Mouse (Mus musculus): ENCODE data around the gene Ostm1. TPM values are rescaled to one million over a fixed set of nuclear protein-coding genes. Genes with fewer than 3 reads are reported as not detected.

The Ostm1 gene
- polyA plus RNA-seq, 1 experiment from 2014 or later, result 43.1 TPM

DNA sequence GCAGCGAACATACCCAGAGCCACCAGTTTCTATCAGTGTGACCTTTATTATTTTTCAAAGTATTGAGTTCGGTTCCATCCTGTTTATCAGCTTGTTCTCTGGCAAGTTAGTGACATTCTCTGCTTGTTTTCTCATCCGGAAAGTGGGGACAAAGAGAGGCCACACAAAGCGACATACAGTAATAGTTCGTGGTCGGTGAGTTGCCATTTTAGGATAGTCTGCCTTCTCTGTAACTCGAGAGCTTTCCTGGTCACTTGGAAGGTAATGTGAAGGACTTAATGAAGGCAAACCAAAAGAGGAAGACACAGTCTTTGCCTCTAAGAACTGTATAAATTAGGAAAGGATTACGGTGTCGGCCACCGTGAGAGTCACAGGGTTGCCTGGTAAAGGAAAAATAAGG is 96.0 kb downstream of the Ostm1 start:
- H3K9ac ChIP-seq (replicated peaks; ENCODE audit: low read length), result peak overlapping the region; percentile 80
- WGBS, result 7% methylated on average over 10 of the region's 10 CpGs
- H3K4me3 ChIP-seq (replicated peaks; ENCODE audit: low read depth, low read length), result peak overlapping the region; percentile 88
- H3K27me3 ChIP-seq (ENCODE audit: control insufficient read depth, insufficient read depth, low read length), result no peaks in the 10 kb centered on the region
- H3K4me2 ChIP-seq (ENCODE audit: low read length), result peak overlapping the region; percentile 65
- no peaks in the 10 kb centered on the region for H3K9me3 ChIP-seq (ENCODE audit: control insufficient read depth, low read length)
- DNase-seq, result peak; percentile 14
- no peak overlapping the region for H3K27ac ChIP-seq (replicated peaks; ENCODE audit: low read depth, low read length)
- ATAC-seq (ENCODE audit: low FRiP score, low TSS enrichment), result no peak
- peaks cover 15% of the 10 kb centered on the region; the same call in 1 of the 2 replicates for H3K4me1 ChIP-seq (ENCODE audit: control insufficient read depth, insufficient read depth, low read length)
- H3K36me3 ChIP-seq (ENCODE audit: control insufficient read depth, insufficient read depth, low read length), result peaks cover 7% of the 10 kb centered on the region; the same call in 1 of the 2 replicates

DNA sequence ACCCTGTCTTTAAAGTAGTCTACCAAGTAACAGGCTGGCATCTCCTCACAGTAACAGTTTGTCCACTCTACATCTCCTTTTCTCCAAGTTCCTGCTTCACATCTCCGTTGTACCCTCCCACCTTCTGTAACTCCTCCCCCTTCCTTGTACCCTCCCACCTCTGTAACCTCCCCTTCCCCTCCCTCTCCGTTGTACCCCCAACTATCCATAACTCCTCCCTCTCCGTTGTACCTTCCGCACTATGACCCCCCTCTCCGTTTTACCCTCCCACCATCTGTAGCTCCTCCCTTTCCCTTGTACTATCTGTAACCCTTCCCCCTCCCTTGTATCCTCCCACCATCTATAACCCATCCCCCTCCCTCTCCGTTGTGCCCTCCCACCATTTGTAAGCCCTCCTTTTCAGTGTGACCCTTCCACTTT is 97.0 kb downstream of the Ostm1 start:
- no peak overlapping the region for H3K4me3 ChIP-seq (replicated peaks; ENCODE audit: low read depth, low read length)
- H3K9ac ChIP-seq (replicated peaks; ENCODE audit: low read length), result 0 out of 2 replicates have a peak overlapping the region, but pooled peaks have one; percentile 9

DNA sequence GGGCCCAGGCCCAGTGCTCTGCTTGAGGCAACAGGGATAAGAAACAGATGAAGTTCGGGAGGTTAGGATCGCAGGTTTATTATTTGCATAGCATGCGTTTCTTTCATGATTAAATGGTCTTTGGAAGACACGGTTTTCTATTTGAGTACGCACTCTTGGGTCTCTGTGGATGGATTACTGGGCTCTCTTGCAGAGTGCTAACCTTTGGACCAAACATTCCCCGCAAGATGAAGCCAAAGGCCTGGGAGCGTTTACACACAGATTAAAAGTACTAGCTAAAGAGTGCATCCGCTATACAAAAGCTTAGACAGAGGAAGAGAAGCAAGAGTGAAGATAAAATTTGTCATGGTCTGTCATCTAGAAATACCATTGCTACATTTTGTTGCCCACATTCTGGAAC is 98.8 kb downstream of the Ostm1 start:
- ATAC-seq (ENCODE audit: low FRiP score, low TSS enrichment) (no peak), DNase-seq (no peak)
- 76% methylated on average over 8 of the region's 8 CpGs for WGBS
- Histone ChIP-seq H3K4me1 (ENCODE audit: control insufficient read depth, insufficient read depth, low read length) (peaks cover 15% of the 10 kb centered on the region; the same call in 1 of the 2 replicates), H3K9me3 (ENCODE audit: control insufficient read depth, low read length) (no peaks in the 10 kb centered on the region), H3K36me3 (ENCODE audit: control insufficient read depth, insufficient read depth, low read length) (peaks cover 10% of the 10 kb centered on the region; the same call in 1 of the 2 replicates), H3K27me3 (ENCODE audit: control insufficient read depth, insufficient read depth, low read length) (no peaks in the 10 kb centered on the region), H3K4me3 (replicated peaks; ENCODE audit: low read depth, low read length) (no peak overlapping the region), H3K27ac (replicated peaks; ENCODE audit: low read depth, low read length) (no peak overlapping the region), H3K4me2 (ENCODE audit: low read length) (no peak overlapping the region), H3K9ac (replicated peaks; ENCODE audit: low read length) (no peak overlapping the region)

More for the DNA sequence above, 97.0 kb downstream of the Ostm1 start:
- Histone ChIP-seq H3K4me1 (ENCODE audit: control insufficient read depth, insufficient read depth, low read length) (peaks cover 15% of the 10 kb centered on the region; the same call in 1 of the 2 replicates), H3K9me3 (ENCODE audit: control insufficient read depth, low read length) (no peaks in the 10 kb centered on the region), H3K4me2 (ENCODE audit: low read length) (peak overlapping the region; percentile 65), H3K27me3 (ENCODE audit: control insufficient read depth, insufficient read depth, low read length) (no peaks in the 10 kb centered on the region), H3K27ac (replicated peaks; ENCODE audit: low read depth, low read length) (no peak overlapping the region), H3K36me3 (ENCODE audit: control insufficient read depth, insufficient read depth, low read length) (peaks cover 10% of the 10 kb centered on the region; the same call in 1 of the 2 replicates)
- no peak for ATAC-seq (ENCODE audit: low FRiP score, low TSS enrichment)
- WGBS, result 14% methylated on average over 6 of the region's 6 CpGs
- DNase-seq, result no peak

DNA sequence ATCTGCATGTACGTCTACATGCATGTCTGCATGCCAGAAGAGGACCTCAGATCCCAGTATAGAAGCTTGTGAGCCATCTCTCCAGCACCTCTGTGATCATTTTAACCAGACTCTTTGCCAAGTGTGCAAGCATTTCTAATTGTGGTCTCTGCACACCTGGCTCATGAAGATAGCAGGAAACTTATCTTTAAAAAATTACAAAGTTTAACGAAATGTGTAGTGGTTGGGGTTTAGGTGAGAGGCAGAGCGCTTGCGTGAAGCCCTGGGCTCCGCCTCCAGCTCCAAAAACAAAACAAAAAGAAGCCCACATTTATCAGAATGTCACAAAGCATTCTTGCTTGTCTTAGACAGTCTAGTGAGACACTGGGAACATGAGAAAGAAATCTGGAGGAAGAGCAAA is 104.3 kb downstream of the Ostm1 start:
- no peak for ATAC-seq (ENCODE audit: low FRiP score, low TSS enrichment)
- H3K4me2 ChIP-seq (ENCODE audit: low read length), result no peak overlapping the region
- H3K4me3 ChIP-seq (replicated peaks; ENCODE audit: low read depth, low read length), result no peak overlapping the region
- H3K9ac ChIP-seq (replicated peaks; ENCODE audit: low read length), result no peak overlapping the region
- H3K27ac ChIP-seq (replicated peaks; ENCODE audit: low read depth, low read length), result no peak overlapping the region
- no peaks in the 10 kb centered on the region for H3K9me3 ChIP-seq (ENCODE audit: control insufficient read depth, low read length)
- DNase-seq, result no peak
- no peaks in the 10 kb centered on the region for H3K27me3 ChIP-seq (ENCODE audit: control insufficient read depth, insufficient read depth, low read length)
- peaks cover 10% of the 10 kb centered on the region; the same call in 1 of the 2 replicates for H3K36me3 ChIP-seq (ENCODE audit: control insufficient read depth, insufficient read depth, low read length)
- WGBS, result 90% methylated on average over 5 of the region's 5 CpGs
- 0 out of 2 replicates have a peak, but pooled peaks cover 3% of the 10 kb centered on the region for H3K4me1 ChIP-seq (ENCODE audit: control insufficient read depth, insufficient read depth, low read length)

DNA sequence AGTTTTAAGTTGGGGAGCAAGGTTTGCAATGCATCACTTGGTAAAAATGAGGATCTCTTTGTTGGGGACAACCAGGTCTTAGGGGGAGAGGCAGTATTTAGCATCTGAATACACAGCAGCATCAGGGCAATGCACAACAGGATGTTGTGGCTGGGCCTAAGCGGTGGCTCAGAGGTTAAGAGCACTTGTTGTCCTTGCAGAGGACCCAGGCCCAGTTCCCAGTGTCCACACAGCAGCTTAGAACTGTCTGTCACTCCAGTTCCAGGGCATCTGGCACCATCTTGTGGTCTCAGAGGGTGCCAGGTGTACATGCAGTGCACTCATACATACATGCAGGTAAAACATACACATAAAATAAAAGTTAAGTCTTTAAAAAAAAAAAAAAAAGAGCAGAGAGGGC is 106.1 kb downstream of the Ostm1 start:
- Histone ChIP-seq H3K4me1 (ENCODE audit: control insufficient read depth, insufficient read depth, low read length) (0 out of 2 replicates have a peak, but pooled peaks cover 3% of the 10 kb centered on the region), H3K4me2 (ENCODE audit: low read length) (no peak overlapping the region), H3K36me3 (ENCODE audit: control insufficient read depth, insufficient read depth, low read length) (0 out of 2 replicates have a peak, but pooled peaks cover 5% of the 10 kb centered on the region), H3K27me3 (ENCODE audit: control insufficient read depth, insufficient read depth, low read length) (no peaks in the 10 kb centered on the region), H3K27ac (replicated peaks; ENCODE audit: low read depth, low read length) (no peak overlapping the region), H3K4me3 (replicated peaks; ENCODE audit: low read depth, low read length) (no peak overlapping the region), H3K9me3 (ENCODE audit: control insufficient read depth, low read length) (no peaks in the 10 kb centered on the region), H3K9ac (replicated peaks; ENCODE audit: low read length) (no peak overlapping the region)
- DNase-seq (no peak), ATAC-seq (ENCODE audit: low FRiP score, low TSS enrichment) (no peak)
- WGBS, result 72% methylated on average over 1 of the region's 1 CpGs

DNA sequence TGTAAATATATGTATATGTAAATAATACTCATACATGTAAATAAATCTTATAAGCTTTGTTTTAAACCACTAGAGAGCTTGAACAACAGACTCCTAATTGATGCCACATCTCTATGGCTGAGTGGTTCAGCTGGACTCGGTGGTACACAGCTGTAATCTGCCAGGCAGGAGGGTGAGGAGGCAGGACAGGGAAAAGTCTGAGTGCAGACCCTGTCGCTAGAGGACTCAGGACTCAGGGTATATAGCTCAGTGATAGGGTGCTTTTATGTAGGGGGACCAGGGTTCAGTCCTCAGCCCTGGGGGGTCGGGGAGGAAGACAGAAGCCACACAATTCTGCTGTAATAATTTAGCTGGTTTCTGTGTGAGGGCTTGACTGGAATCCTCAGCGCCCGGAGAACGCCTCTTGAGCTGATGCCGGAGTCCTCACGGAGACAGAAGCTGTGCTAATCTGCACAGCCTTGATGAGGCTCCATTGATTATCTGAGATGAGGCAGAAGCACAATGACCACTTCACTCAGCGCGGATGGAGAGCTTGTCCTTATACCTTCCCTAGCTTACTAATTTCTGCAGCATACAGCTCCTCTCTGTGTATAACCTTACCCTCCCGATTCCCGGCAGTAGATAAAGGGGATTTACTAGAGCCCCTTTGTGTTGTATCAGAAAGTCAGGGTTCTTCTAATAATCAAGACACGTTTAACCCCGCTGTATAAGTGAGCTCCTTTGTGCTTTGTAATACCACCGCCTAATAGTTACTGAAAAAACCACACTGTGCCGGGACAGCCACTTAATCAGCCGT is 106.8 kb downstream of the Ostm1 start:
- Histone ChIP-seq H3K9ac (replicated peaks; ENCODE audit: low read length) (peak overlapping the region; percentile 50), H3K27ac (replicated peaks; ENCODE audit: low read depth, low read length) (peak overlapping the region; percentile 67), H3K4me1 (ENCODE audit: control insufficient read depth, insufficient read depth, low read length) (0 out of 2 replicates have a peak, but pooled peaks cover 3% of the 10 kb centered on the region), H3K4me3 (replicated peaks; ENCODE audit: low read depth, low read length) (peak overlapping the region; percentile 5; the same call in 1 of the 2 replicates), H3K4me2 (ENCODE audit: low read length) (peak overlapping the region; percentile 48), H3K9me3 (ENCODE audit: control insufficient read depth, low read length) (no peaks in the 10 kb centered on the region), H3K27me3 (ENCODE audit: control insufficient read depth, insufficient read depth, low read length) (no peaks in the 10 kb centered on the region), H3K36me3 (ENCODE audit: control insufficient read depth, insufficient read depth, low read length) (0 out of 2 replicates have a peak, but pooled peaks cover 3% of the 10 kb centered on the region)
- DNase-seq, result peak; percentile 58
- ATAC-seq (ENCODE audit: low FRiP score, low TSS enrichment), result no peak; the same call in 1 of the 2 replicates
- 23% methylated on average over 17 of the region's 17 CpGs for WGBS

DNA sequence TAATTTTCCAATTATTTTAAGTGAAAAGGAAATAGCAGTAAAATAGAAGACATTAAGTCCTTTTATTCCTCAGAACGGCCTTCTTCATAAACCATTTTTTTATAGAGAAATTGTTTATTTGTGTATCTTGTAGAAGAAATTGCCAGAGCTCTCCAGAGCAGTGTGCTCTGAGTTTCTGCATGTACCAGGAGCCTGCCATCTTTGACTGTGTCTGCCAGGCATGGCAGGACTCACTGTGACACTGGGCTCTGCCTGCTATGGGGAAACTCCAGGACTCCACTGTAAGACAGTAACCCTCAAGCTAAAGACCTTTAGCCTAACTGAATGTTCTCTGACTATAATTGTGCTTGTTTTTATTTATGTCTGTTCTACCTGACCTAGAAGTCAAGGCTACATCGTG is 107.4 kb downstream of the Ostm1 start:
- 0 out of 2 replicates have a peak overlapping the region, but pooled peaks have one; percentile 5 for H3K4me3 ChIP-seq (replicated peaks; ENCODE audit: low read depth, low read length)
- H3K27me3 ChIP-seq (ENCODE audit: control insufficient read depth, insufficient read depth, low read length), result no peaks in the 10 kb centered on the region
- peak; percentile 51 for DNase-seq
- WGBS, result 63% methylated on average over 2 of the region's 2 CpGs
- no peaks in the 10 kb centered on the region for H3K9me3 ChIP-seq (ENCODE audit: control insufficient read depth, low read length)
- H3K4me2 ChIP-seq (ENCODE audit: low read length), result peak overlapping the region; percentile 48
- 0 out of 2 replicates have a peak, but pooled peaks cover 3% of the 10 kb centered on the region for H3K36me3 ChIP-seq (ENCODE audit: control insufficient read depth, insufficient read depth, low read length)
- ATAC-seq (ENCODE audit: low FRiP score, low TSS enrichment), result no peak
- H3K27ac ChIP-seq (replicated peaks; ENCODE audit: low read depth, low read length), result peak overlapping the region; percentile 67; the same call in 1 of the 2 replicates
- H3K4me1 ChIP-seq (ENCODE audit: control insufficient read depth, insufficient read depth, low read length), result 0 out of 2 replicates have a peak, but pooled peaks cover 3% of the 10 kb centered on the region
- H3K9ac ChIP-seq (replicated peaks; ENCODE audit: low read length), result peak overlapping the region; percentile 50; the same call in 1 of the 2 replicates

DNA sequence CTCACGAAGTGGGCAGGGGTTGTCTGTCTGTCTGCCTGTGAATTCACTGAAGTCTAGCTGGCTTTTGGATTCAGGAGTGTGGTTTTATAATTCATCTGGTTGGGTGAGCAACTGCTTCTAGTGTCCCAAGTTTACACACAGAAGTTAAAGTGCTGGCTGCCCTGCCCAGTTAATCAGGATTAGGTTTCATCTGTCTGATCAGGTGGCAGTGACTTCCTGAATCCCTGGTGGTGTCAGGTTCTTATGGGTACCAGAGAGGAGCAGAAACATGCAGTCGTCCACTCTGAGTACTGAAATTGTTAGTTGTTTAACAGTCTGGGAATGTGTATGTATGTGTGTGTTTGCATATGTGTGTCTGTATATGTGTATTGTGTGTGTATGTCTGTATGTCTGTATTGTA is 108.5 kb downstream of the Ostm1 start:
- H3K27ac ChIP-seq (replicated peaks; ENCODE audit: low read depth, low read length), result no peak overlapping the region
- no peaks in the 10 kb centered on the region for H3K27me3 ChIP-seq (ENCODE audit: control insufficient read depth, insufficient read depth, low read length)
- 0 out of 2 replicates have a peak, but pooled peaks cover 3% of the 10 kb centered on the region for H3K4me1 ChIP-seq (ENCODE audit: control insufficient read depth, insufficient read depth, low read length)
- no peak overlapping the region for H3K4me3 ChIP-seq (replicated peaks; ENCODE audit: low read depth, low read length)
- DNase-seq (no peak), ATAC-seq (ENCODE audit: low FRiP score, low TSS enrichment) (no peak)
- 0 out of 2 replicates have a peak, but pooled peaks cover 3% of the 10 kb centered on the region for H3K36me3 ChIP-seq (ENCODE audit: control insufficient read depth, insufficient read depth, low read length)
- no peaks in the 10 kb centered on the region for H3K9me3 ChIP-seq (ENCODE audit: control insufficient read depth, low read length)
- 86% methylated on average over 2 of the region's 2 CpGs for WGBS
- H3K9ac ChIP-seq (replicated peaks; ENCODE audit: low read length), result no peak overlapping the region
- H3K4me2 ChIP-seq (ENCODE audit: low read length), result no peak overlapping the region

Measured in midbrain, embryonic 14.5 days (tissue).